Comparison of ENCODE assay signal across 34 mouse cellular contexts in the genomic region with DNA sequence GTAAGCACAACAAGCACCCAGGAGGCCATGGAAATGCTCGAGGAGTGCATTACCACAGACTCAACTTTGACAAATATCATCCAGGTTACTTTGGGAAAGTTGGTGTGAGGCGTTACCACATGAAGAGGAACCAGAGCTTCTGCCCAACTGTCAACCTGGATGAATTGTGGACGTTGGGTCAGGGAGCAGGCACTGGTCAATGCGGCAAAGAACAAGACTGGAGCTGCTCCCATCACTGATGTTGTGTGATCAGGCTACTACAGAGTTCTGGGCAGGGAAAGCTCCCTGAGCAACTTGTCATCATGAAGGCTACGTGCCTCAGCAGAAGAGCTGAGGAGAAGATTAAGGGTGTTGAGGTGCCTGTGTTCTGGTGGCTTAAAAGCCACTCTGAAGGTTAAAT.
"Had no signal": no experiment of that assay in that cellular context is flagged by ENCODE, and none has a peak within 500 bp of the region (broad histone marks: within the 10 kb centered on the region; RNA-seq: fewer than 3 reads in every experiment).

No protein-coding gene starts in this region.

- H3K4me3 ChIP-seq: heart, embryonic 10.5 days; heart, embryonic 12.5 days; heart, embryonic 13.5 days; heart, embryonic 15.5 days; hindbrain, embryonic 10.5 days; hindbrain, embryonic 12.5 days; hindbrain, embryonic 13.5 days; hindbrain, embryonic 15.5 days; intestine, embryonic 15.5 days; kidney, embryonic 15.5 days; layer of hippocampus, adult 2 months had no signal

- H3K4me2 ChIP-seq: heart, embryonic 11.5 days; heart, embryonic 12.5 days; heart, embryonic 13.5 days; heart, embryonic 15.5 days; hindbrain, embryonic 12.5 days; hindbrain, embryonic 13.5 days; hindbrain, embryonic 14.5 days; hindbrain, embryonic 15.5 days; intestine, embryonic 15.5 days; kidney, embryonic 15.5 days had no signal

- H3K27me3 ChIP-seq: heart, embryonic 12.5 days; heart, embryonic 13.5 days; heart, embryonic 15.5 days; hindbrain, embryonic 12.5 days; hindbrain, embryonic 13.5 days; hindbrain, embryonic 15.5 days; intestine, embryonic 15.5 days; kidney, embryonic 15.5 days had no signal

- H3K9me3 ChIP-seq: heart, embryonic 10.5 days; heart, embryonic 12.5 days; heart, embryonic 13.5 days; heart, embryonic 15.5 days; hindbrain, embryonic 10.5 days; hindbrain, embryonic 12.5 days; hindbrain, embryonic 13.5 days; hindbrain, embryonic 15.5 days; intestine, embryonic 15.5 days; kidney, embryonic 15.5 days had no signal

- H3K9ac ChIP-seq: heart, embryonic 12.5 days; heart, embryonic 13.5 days; heart, embryonic 15.5 days; hindbrain, embryonic 12.5 days; hindbrain, embryonic 13.5 days; hindbrain, embryonic 14.5 days; hindbrain, embryonic 15.5 days; intestine, embryonic 15.5 days; kidney, embryonic 15.5 days had no signal

- DNase-seq: heart, postnatal 14 days; heart, postnatal 36 days; heart, postnatal 4 days; kidney, adult 11 months; kidney, adult 18-20 months; kidney, adult 2 months; kidney, adult 8-10 months; kidney, adult 9 months; kidney, postnatal 10 days; kidney, postnatal 14 days; kidney, postnatal 25 days; kidney, postnatal 36 days; kidney, postnatal 4 days; layer of hippocampus, adult 9-11 months; layer of hippocampus, postnatal 36 days had no signal

- ATAC-seq: hindbrain, embryonic 16.5 days; hindbrain, postnatal 0 days; inflammation-experienced regulatory T-cells, adult 6 months; intestine, embryonic 15.5 days; intestine, embryonic 16.5 days; intestine, postnatal 0 days had no signal

- H3K36me3 ChIP-seq: heart, embryonic 10.5 days; heart, embryonic 12.5 days; heart, embryonic 13.5 days; heart, embryonic 15.5 days; hindbrain, embryonic 12.5 days; hindbrain, embryonic 13.5 days; hindbrain, embryonic 15.5 days; intestine, embryonic 15.5 days; kidney, embryonic 15.5 days had no signal

- H3K27ac ChIP-seq: heart, embryonic 10.5 days; heart, embryonic 13.5 days; heart, embryonic 15.5 days; hindbrain, embryonic 10.5 days; hindbrain, embryonic 12.5 days; hindbrain, embryonic 13.5 days; hindbrain, embryonic 14.5 days; hindbrain, embryonic 15.5 days; hindbrain, postnatal 0 days; intestine, embryonic 15.5 days; kidney, embryonic 15.5 days; kidney, postnatal 0 days had no signal
